8 mouse cellular contexts compared by ENCODE assay signal in genomic region chr5:140701661-140702060, GRCm38 (mm10). TPM values are rescaled to one million over a fixed set of nuclear protein-coding genes. Genes with fewer than 3 reads are reported as not detected.
DNase-seq lines count a peak whose midpoint lies in the region; ATAC-seq lines count a peak whose summit lies in the region.

No protein-coding gene starts in this region.

- H3K9me3 ChIP-seq in lung, embryonic 16.5 days (ENCODE audit: control insufficient read depth, low read length) = no peaks in the 10 kb centered on the region
- no peaks in the 10 kb centered on the region for H3K9me3 ChIP-seq in hindbrain, embryonic 16.5 days (ENCODE audit: control insufficient read depth, low read length)

- WGBS in lung, embryonic 16.5 days = under 1% methylated on average over 25 of the region's 25 CpGs
- under 1% methylated on average over 24 of the region's 25 CpGs for WGBS in hindbrain, embryonic 16.5 days

- H3K27me3 ChIP-seq in lung, embryonic 16.5 days (ENCODE audit: control insufficient read depth, insufficient read depth, low read depth, low read length) = no peaks in the 10 kb centered on the region
- H3K27me3 ChIP-seq in hindbrain, embryonic 16.5 days (replicated peaks; ENCODE audit: control insufficient read depth, insufficient read depth, low read length) = no peaks in the 10 kb centered on the region

- H3K9ac ChIP-seq in lung, embryonic 16.5 days (ENCODE audit: low read length) = peak overlapping the region; percentile 91
- peak overlapping the region; percentile 91 for H3K9ac ChIP-seq in hindbrain, embryonic 16.5 days (ENCODE audit: low read depth, low read length)

- peak overlapping the region; percentile 88 for H3K4me3 ChIP-seq in lung, embryonic 16.5 days (ENCODE audit: low read length)
- peak overlapping the region; percentile 84 for H3K4me3 ChIP-seq in hindbrain, embryonic 16.5 days (ENCODE audit: low read length)

- peak overlapping the region; percentile 89 for H3K4me2 ChIP-seq in lung, embryonic 16.5 days (ENCODE audit: low read depth, low read length)
- H3K4me2 ChIP-seq in hindbrain, embryonic 16.5 days (ENCODE audit: low read length) = peak overlapping the region; percentile 84

- peaks cover 24% of the 10 kb centered on the region for H3K4me1 ChIP-seq in lung, embryonic 16.5 days (replicated peaks; ENCODE audit: control insufficient read depth, insufficient read depth, low read length)
- H3K4me1 ChIP-seq in hindbrain, embryonic 16.5 days (ENCODE audit: control insufficient read depth, insufficient read depth, low read depth, low read length) = peaks cover 25% of the 10 kb centered on the region

- ATAC-seq in lung, embryonic 16.5 days (ENCODE audit: low read depth) = peak; percentile 2
- ATAC-seq in hindbrain, embryonic 16.5 days = peak; percentile 9; the same call in 1 of the 2 replicates

- H3K36me3 ChIP-seq in lung, embryonic 16.5 days (ENCODE audit: control insufficient read depth, insufficient read depth, low read length) = peaks cover 3% of the 10 kb centered on the region; the same call in 1 of the 2 replicates
- H3K36me3 ChIP-seq in hindbrain, embryonic 16.5 days (ENCODE audit: control insufficient read depth, insufficient read depth, low read length) = peaks cover 8% of the 10 kb centered on the region; the same call in 1 of the 2 replicates

- no peak for DNase-seq in lung, adult 18-20 months
- peak; percentile 70 for DNase-seq in embryo, embryonic 11 days
- DNase-seq in mesoderm, embryonic 11.5 days (ENCODE audit: low read depth, low spot score) = peak; percentile 54
- no peak for DNase-seq in cerebellum, adult 8-10 months
- no peak for DNase-seq in thymus, postnatal 4 days
- DNase-seq in natural killer cell, adult 2 months (ENCODE audit: low spot score in 2 of 2) = no peak

- peak overlapping the region; percentile 88 for H3K27ac ChIP-seq in lung, embryonic 16.5 days (ENCODE audit: low read length)
- peak overlapping the region; percentile 83 for H3K27ac ChIP-seq in hindbrain, embryonic 16.5 days (ENCODE audit: low read depth, low read length)

RNA-seq across cellular contexts. Expression of gene Iqce, which starts 0.5 kb away (rescaled TPM):
- polyA plus RNA-seq in lung, embryonic 16.5 days (2015; fragmentation: Nextera tagmentation; extraction: Ambion mirVana) = 20.9 and 21.5 TPM in 2 replicates
- 27.9 and 28.6 TPM in 2 replicates for polyA plus RNA-seq in hindbrain, embryonic 16.5 days (2015; fragmentation: Nextera tagmentation; extraction: Ambion mirVana)

RNA-seq across cellular contexts. Expression of gene Brat1, which starts 3.1 kb away (rescaled TPM):
- 24.4 TPM in 2 replicates for polyA plus RNA-seq in lung, embryonic 16.5 days (2015; fragmentation: Nextera tagmentation; extraction: Ambion mirVana)
- 24.3 and 27.4 TPM in 2 replicates for polyA plus RNA-seq in hindbrain, embryonic 16.5 days (2015; fragmentation: Nextera tagmentation; extraction: Ambion mirVana)

RNA-seq across cellular contexts. Expression of gene Amz1, which starts 22.3 kb away (rescaled TPM):
- 1.1 and 1.4 TPM in 2 replicates for polyA plus RNA-seq in lung, embryonic 16.5 days (2015; fragmentation: Nextera tagmentation; extraction: Ambion mirVana)
- 6.3 and 6.6 TPM in 2 replicates for polyA plus RNA-seq in hindbrain, embryonic 16.5 days (2015; fragmentation: Nextera tagmentation; extraction: Ambion mirVana)

RNA-seq across cellular contexts. Expression of gene Ttyh3, which starts 52.8 kb away (rescaled TPM):
- 27.9 and 29.4 TPM in 2 replicates for polyA plus RNA-seq in lung, embryonic 16.5 days (2015; fragmentation: Nextera tagmentation; extraction: Ambion mirVana)
- 56.0 and 68.9 TPM in 2 replicates for polyA plus RNA-seq in hindbrain, embryonic 16.5 days (2015; fragmentation: Nextera tagmentation; extraction: Ambion mirVana)

Comparison
In these comparisons a context has a peak if more than half of its experiments do, and no peak if none do; other contexts are left out.
1. DNase-seq: peak in embryo, embryonic 11 days (single experiment) and mesoderm, embryonic 11.5 days (single experiment); none in lung, adult 18-20 months (0 of 2), cerebellum, adult 8-10 months (single experiment), thymus, postnatal 4 days (single experiment) and natural killer cell, adult 2 months (0 of 2).